Mouse (Mus musculus) stomach, embryonic 15.5 days (tissue): ENCODE measurements around the gene Sh3bp5. TPM values are rescaled to one million over a fixed set of nuclear protein-coding genes. Genes with fewer than 3 reads are reported as not detected.

Experiments
- ATAC-seq: fragments of 200-750 bp; cut with Nextera tagmentation; 2 replicates; pipeline ENCODE4 v1.8.0; 2017; ENCODE audit warnings: low read depth, moderate number of reproducible peaks, moderate TSS enrichment; ENCODE audit not compliant: insufficient read depth, low FRiP score
- H3K27ac ChIP-seq: fragments of 300-500 bp; sonication (generic); 2 replicates; pipeline ENCODE4 v1.5.1; 2015; ENCODE audit warnings: mild to moderate bottlenecking, inconsistent platforms
- H3K27me3 ChIP-seq: fragments of 300-500 bp; sonication (generic); replicated peaks from 2 replicates; pipeline ENCODE4 v1.6.1; 2015; ENCODE audit warnings: inconsistent platforms
- H3K36me3 ChIP-seq: fragments of 300-500 bp; sonication (generic); 2 replicates; pipeline ENCODE4 v1.6.1; 2015; ENCODE audit warnings: inconsistent platforms
- H3K4me1 ChIP-seq: fragments of 300-500 bp; sonication (generic); 2 replicates; pipeline ENCODE4 v1.6.1; 2015; ENCODE audit warnings: inconsistent platforms
- H3K4me2 ChIP-seq: fragments of 300-500 bp; sonication (generic); 2 replicates; pipeline ENCODE4 v1.6.1; 2015; ENCODE audit warnings: mild to moderate bottlenecking, inconsistent platforms
- H3K4me3 ChIP-seq: fragments of 300-500 bp; sonication (generic); replicated peaks from 2 replicates; pipeline ENCODE4 v1.5.1; 2015; ENCODE audit warnings: inconsistent platforms
- H3K9ac ChIP-seq: fragments of 300-500 bp; sonication (generic); 2 replicates; pipeline ENCODE4 v1.6.1; 2015; ENCODE audit warnings: inconsistent platforms
- H3K9me3 ChIP-seq: fragments of 300-500 bp; sonication (generic); 2 replicates; pipeline ENCODE4 v1.6.1; 2016; ENCODE audit warnings: inconsistent platforms
- WGBS: fragments of 180-500 bp; shearing (Covaris S2); methylation state at CpG from one replicate; pipeline ENCODE4 v1.1.7; 2015; 5-methylcytosine and 5-hydroxymethylcytosine counted together
- polyA plus RNA-seq: library from polyadenylated mRNA; unstranded; fragments of >200 nt; fragmentation: Nextera tagmentation; extraction: Ambion mirVana; gene quantifications from 2 replicates; pipeline ENCODE4 v1.2.1, GENCODE M21; 2015

The Sh3bp5 gene
- polyA plus RNA-seq, 1 experiment from 2014 or later, result 22.0 TPM

DNA sequence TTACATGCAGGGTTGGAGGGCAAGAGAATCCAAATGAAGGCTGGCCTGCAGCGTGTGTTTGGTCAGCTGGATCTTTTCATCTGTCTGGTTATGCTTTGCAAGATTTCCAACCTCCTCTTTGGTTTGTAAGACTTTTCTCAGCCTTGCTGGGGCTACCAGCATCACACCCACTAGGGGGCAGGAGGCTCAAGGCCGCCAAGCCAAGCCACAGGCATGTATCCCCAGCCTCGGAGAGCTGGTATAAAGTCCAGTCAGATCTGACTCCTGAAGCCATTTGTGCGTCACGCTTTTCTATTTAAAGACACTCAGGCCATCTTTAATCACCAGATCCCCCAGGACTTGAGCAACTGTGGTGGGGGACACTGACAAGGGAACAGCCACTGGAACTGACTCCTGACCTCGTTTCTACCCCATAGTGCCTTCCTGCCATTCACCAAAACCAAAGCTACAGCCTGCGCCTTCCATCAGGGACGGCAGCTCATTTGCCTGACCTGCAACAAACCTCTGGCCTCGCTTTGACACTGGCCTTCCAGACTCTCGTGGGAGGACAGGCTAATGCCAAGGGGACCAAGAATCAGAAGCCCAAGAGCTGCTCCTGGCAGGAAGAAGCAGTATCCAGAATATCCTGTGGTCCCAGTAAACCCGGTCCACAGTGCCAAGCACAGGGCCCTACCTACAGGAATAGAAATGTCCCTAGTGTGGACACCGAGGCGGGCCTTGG, 49.7 kb downstream of the Sh3bp5 start:
- ATAC-seq, result peak; percentile 64
- H3K27me3 ChIP-seq, result no peaks in the 10 kb centered on the region
- H3K4me1 ChIP-seq, result peaks cover 21% of the 10 kb centered on the region
- peak overlapping the region; percentile 32; the same call in 1 of the 2 replicates for H3K27ac ChIP-seq
- no peaks in the 10 kb centered on the region for H3K36me3 ChIP-seq
- no peaks in the 10 kb centered on the region for H3K9me3 ChIP-seq
- no peak overlapping the region for H3K4me2 ChIP-seq
- no peak overlapping the region for H3K4me3 ChIP-seq
- H3K9ac ChIP-seq, result no peak overlapping the region
- 45% methylated on average over 13 of the region's 13 CpGs for WGBS

- Histone ChIP-seq H3K4me2 (no peak overlapping the region), H3K27ac (peak overlapping the region; percentile 12; the same call in 1 of the 2 replicates), H3K36me3 (no peaks in the 10 kb centered on the region), H3K9ac (no peak overlapping the region), H3K4me3 (no peak overlapping the region), H3K4me1 (peaks cover 21% of the 10 kb centered on the region), H3K9me3 (no peaks in the 10 kb centered on the region), H3K27me3 (no peaks in the 10 kb centered on the region)
- ATAC-seq, result no peak
- WGBS, result 77% methylated on average over 5 of the region's 5 CpGs
Observed at GRCm38 (mm10) chr14:31385406-31385805, 50.5 kb downstream of the Sh3bp5 start.

GRCm38 (mm10) chr14:31384366-31385323, 51.2 kb downstream of the Sh3bp5 start:
- WGBS, result 59% methylated on average over 13 of the region's 13 CpGs
- Histone ChIP-seq H3K27me3 (no peaks in the 10 kb centered on the region), H3K4me3 (no peak overlapping the region), H3K27ac (peak overlapping the region; percentile 45), H3K4me2 (no peak overlapping the region), H3K36me3 (no peaks in the 10 kb centered on the region), H3K9ac (no peak overlapping the region), H3K4me1 (peaks cover 21% of the 10 kb centered on the region), H3K9me3 (no peaks in the 10 kb centered on the region)
- ATAC-seq, result no peak

DNA sequence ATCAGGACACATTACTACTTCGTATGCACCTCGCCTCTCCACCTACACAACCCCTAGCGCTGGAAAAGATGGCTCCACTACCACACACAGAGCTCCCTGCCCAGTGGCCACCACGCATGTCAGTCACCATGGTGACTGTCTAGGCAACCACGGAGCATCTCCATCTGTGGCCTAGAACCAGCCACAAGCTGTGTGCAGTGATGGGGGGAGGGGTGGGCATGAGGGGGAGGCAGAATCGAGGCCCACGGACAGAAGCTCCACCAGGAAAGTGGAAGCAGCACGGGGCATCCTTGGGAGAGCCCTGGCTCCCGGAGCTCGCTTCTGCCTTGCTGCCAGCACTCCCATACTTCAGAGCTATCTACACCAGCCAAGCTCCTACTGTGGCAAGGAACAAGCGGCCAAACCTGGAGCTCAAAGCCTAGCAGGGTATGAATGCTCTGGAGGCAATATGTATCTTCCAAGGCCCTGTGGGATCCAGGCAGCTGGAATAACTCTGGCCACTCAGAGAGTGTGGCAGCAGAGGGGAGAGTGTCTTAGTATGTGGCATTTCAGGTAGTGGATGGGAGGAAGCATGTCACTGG, 52.3 kb downstream of the Sh3bp5 start:
- Histone ChIP-seq H3K27me3 (no peaks in the 10 kb centered on the region), H3K4me1 (peaks cover 21% of the 10 kb centered on the region), H3K4me2 (no peak overlapping the region), H3K9ac (no peak overlapping the region), H3K4me3 (no peak overlapping the region), H3K27ac (no peak overlapping the region), H3K9me3 (no peaks in the 10 kb centered on the region), H3K36me3 (no peaks in the 10 kb centered on the region)
- 87% methylated on average over 11 of the region's 11 CpGs for WGBS
- ATAC-seq, result no peak

DNA sequence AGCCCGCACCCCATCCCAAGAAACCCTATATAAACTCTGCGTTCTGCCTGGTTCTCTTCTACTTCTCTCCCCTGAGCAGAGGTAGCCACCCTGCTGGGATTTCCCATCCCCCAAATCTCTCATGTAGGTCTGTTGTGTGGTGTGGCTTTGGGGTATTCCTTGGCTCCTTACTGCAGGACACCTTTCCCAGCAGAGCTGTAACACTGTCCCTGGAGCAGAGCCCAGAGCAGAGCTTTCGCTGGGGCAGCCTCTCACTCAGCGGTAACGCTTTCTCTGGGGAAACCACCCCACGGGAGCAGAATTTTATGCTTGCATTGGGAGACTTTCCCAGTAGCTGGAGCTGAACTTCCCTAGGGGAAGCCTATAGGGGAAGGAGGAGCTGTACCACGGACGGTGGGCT, 53.6 kb downstream of the Sh3bp5 start:
- Histone ChIP-seq H3K4me3 (no peak overlapping the region), H3K36me3 (peaks cover 8% of the 10 kb centered on the region), H3K4me2 (no peak overlapping the region), H3K27ac (no peak overlapping the region), H3K27me3 (no peaks in the 10 kb centered on the region), H3K9me3 (no peaks in the 10 kb centered on the region), H3K9ac (no peak overlapping the region), H3K4me1 (peaks cover 21% of the 10 kb centered on the region)
- 81% methylated on average over 8 of the region's 8 CpGs for WGBS
- ATAC-seq, result no peak

- Histone ChIP-seq H3K4me2 (no peak overlapping the region), H3K9me3 (no peaks in the 10 kb centered on the region), H3K9ac (no peak overlapping the region), H3K27ac (no peak overlapping the region), H3K4me3 (no peak overlapping the region), H3K27me3 (no peaks in the 10 kb centered on the region), H3K36me3 (peaks cover 36% of the 10 kb centered on the region), H3K4me1 (no peaks in the 10 kb centered on the region)
- 79% methylated on average over 3 of the region's 3 CpGs for WGBS
- no peak for ATAC-seq
Observed at GRCm38 (mm10) chr14:31376331-31376730, 59.5 kb downstream of the Sh3bp5 start.

- H3K4me3 ChIP-seq, result no peak overlapping the region
- H3K36me3 ChIP-seq, result peaks cover 42% of the 10 kb centered on the region
- no peak for ATAC-seq
- H3K9me3 ChIP-seq, result no peaks in the 10 kb centered on the region
- H3K27ac ChIP-seq, result no peak overlapping the region
- 91% methylated on average over 6 of the region's 6 CpGs for WGBS
- H3K9ac ChIP-seq, result no peak overlapping the region
- H3K4me1 ChIP-seq, result no peaks in the 10 kb centered on the region
- no peak overlapping the region for H3K4me2 ChIP-seq
- no peaks in the 10 kb centered on the region for H3K27me3 ChIP-seq
Observed at GRCm38 (mm10) chr14:31374390-31374789, 61.5 kb downstream of the Sh3bp5 start.

- H3K4me2 ChIP-seq, result no peak overlapping the region
- H3K4me1 ChIP-seq, result no peaks in the 10 kb centered on the region
- peaks cover 26% of the 10 kb centered on the region; the same call in 1 of the 2 replicates for H3K36me3 ChIP-seq
- H3K9ac ChIP-seq, result no peak overlapping the region
- H3K4me3 ChIP-seq, result no peak overlapping the region
- no peak overlapping the region for H3K27ac ChIP-seq
- no peak for ATAC-seq
- WGBS, result 88% methylated on average over 3 of the region's 3 CpGs
- H3K27me3 ChIP-seq, result no peaks in the 10 kb centered on the region
- no peaks in the 10 kb centered on the region for H3K9me3 ChIP-seq
Observed at GRCm38 (mm10) chr14:31369377-31369776, 66.5 kb downstream of the Sh3bp5 start.

DNA sequence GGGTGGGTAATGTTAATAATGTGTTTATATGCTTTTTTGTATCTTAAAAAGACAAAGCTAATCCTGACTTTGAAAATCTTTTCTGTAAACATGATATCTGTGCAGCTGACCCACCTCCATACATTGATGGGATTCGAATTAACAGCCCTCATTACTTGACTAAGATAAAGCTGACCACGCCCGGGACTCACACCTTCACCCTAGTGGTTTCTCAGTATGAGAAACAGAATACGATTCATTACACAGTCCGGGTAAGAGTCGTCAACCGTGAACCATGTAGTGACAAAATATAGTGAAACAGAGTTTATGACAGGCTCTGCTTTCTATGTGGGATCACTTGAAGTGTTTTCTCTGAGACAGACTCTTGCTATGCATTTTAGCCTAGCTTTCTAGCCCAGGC, 67.9 kb downstream of the Sh3bp5 start:
- Histone ChIP-seq H3K9me3 (no peaks in the 10 kb centered on the region), H3K9ac (no peak overlapping the region), H3K4me2 (no peak overlapping the region), H3K4me3 (no peak overlapping the region), H3K36me3 (peaks cover 28% of the 10 kb centered on the region), H3K27ac (no peak overlapping the region), H3K27me3 (no peaks in the 10 kb centered on the region), H3K4me1 (no peaks in the 10 kb centered on the region)
- ATAC-seq, result no peak
- 87% methylated on average over 7 of the region's 7 CpGs for WGBS

DNA sequence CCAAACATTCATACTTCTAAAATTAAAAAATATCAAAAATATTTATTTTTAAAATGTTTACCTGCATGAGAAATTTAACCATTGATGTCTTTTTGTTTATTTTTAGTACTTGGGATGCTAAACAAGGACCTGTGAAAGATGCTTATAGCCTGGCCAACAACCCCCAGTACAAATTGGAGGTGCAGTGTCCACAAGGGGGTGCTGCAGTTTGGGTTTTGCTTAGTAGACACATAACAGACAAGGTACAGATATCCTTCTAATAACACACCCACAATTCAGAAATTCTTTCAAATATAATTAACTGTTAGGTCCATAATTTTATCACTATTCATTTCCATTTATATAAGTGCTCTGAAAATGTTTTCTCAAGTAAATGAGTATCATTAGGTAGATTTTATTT, 70.5 kb downstream of the Sh3bp5 start:
- peaks cover 28% of the 10 kb centered on the region for H3K36me3 ChIP-seq
- no peak overlapping the region for H3K27ac ChIP-seq
- no peaks in the 10 kb centered on the region for H3K27me3 ChIP-seq
- H3K9me3 ChIP-seq, result no peaks in the 10 kb centered on the region
- no peak overlapping the region for H3K9ac ChIP-seq
- no peak overlapping the region for H3K4me2 ChIP-seq
- H3K4me3 ChIP-seq, result no peak overlapping the region
- no peak for ATAC-seq
- no peaks in the 10 kb centered on the region for H3K4me1 ChIP-seq

DNA sequence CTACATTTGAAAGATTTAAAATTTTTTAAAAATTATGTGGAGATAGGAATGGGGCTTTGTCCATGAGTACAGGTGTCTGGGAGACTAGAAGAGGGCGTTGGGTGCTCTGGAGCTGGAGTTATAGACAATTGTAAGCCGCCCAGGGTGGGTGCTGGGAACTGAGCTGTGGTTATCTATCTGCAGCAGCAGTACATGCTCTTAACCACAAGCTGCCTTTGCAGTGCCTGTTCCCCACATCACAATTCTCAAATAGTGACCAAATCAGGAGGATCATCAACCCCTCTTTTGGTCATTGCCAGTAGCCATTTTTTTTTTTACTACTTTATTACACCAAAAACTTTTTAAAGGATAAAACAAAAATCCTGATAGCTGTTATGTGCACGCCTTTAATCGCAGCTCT, 71.3 kb downstream of the Sh3bp5 start:
- no peak for ATAC-seq
- Histone ChIP-seq H3K4me2 (no peak overlapping the region), H3K9me3 (no peaks in the 10 kb centered on the region), H3K27me3 (no peaks in the 10 kb centered on the region), H3K27ac (no peak overlapping the region), H3K4me3 (no peak overlapping the region), H3K4me1 (no peaks in the 10 kb centered on the region), H3K9ac (no peak overlapping the region), H3K36me3 (peaks cover 25% of the 10 kb centered on the region)
- WGBS, result 93% methylated on average over 4 of the region's 4 CpGs

GRCm38 (mm10) chr14:31362236-31362635, 73.6 kb downstream of the Sh3bp5 start:
- Histone ChIP-seq H3K36me3 (peaks cover 26% of the 10 kb centered on the region), H3K9ac (no peak overlapping the region), H3K4me1 (no peaks in the 10 kb centered on the region), H3K9me3 (no peaks in the 10 kb centered on the region), H3K4me2 (no peak overlapping the region), H3K27me3 (no peaks in the 10 kb centered on the region), H3K4me3 (no peak overlapping the region), H3K27ac (no peak overlapping the region)
- no peak for ATAC-seq
- WGBS, result 86% methylated on average over 2 of the region's 2 CpGs
